Mouse (Mus musculus): ENCODE results near the gene Macrod2.

Macrod2 gene

DNA sequence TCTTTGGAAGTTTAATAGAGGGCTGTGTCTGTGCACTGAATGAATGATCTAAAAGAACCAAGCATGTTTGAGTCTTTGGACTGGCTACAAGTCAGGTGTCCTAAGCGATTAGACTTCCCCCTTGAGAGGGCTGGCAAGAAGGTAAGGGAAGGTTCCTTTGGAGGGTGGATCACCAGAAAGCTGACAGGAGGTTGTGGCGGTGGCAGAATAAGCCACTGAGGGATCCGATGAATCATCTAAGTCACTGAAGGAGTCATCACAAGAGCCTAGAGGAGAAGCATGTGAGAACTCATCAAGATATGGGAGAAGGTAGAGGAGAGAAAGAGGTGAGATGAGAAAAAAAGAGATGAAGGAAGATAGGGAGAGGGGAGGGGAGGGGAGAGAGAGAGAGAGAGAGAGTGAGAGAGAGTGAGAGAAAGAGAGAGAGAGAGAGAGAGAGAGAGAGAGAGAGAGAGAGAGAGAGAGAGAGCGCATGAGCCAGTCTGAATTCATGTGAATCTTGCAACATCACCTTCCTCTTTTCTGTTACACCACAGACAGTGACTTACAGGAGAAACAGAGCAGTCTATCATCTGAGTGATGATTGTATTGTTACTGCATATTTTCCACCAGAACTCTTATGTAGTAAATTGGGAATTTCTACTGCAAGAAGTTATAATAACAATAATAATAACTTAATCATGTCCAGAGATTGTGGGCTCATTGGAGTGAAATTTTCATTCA lies 398.9 kb downstream of the Macrod2 start:
- DNase-seq (ENCODE audit: low spot score in 2 of 2) = no peak

DNA sequence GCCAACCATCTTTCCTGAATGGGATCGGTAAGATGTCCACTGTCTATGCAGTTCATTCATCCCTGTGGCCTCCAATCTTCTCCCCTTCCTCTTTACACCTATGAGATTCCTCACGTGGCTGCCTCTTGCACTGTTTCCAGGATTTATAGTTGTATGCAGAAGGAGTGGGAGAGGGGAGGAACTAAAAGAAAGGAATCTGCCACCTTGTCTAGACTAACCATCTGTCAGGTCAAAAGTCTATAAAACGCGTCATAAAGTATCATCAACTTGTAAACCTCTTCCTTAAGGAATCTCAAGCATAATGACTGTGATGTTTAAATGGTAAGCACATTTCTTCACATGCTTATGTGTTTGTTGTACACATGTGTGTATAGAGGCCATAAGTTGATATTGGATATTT lies 416.6 kb downstream of the Macrod2 start:
- DNase-seq (ENCODE audit: low spot score in 2 of 2) = no peak

DNA sequence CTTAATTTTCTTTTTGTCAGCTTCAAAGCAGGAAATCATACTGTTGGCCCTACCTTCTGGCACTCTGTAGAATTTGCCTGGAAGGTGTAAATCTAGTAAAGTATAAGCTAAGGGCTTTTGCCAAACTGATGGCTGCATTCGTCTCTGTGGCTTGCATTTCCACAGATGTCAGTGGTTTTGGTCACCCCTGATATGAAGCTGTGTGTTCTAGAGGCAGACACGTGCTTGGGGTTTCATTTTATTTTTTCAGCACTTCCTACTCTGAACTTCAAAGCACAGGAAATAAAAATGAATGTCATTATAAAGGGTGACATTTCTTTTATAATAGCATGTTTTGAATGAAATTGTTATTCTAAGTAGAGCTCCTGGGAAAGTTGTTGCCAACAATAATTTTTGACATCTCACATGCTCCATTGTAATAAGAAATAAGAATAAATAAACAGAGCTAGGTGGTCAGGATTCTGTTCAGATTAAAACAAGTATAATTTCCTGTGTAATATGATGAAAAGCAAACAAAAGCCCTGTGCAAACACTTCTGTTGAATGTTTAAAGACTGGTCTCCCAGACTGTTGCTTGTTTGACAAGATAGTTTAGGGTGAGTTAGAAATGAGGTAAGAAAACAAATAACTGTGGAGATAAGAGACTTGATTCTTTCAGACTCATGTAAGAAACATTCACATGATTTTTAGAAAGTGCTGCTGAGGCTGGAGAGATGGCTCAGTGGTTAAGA lies 424.4 kb downstream of the Macrod2 start:
- DNase-seq (ENCODE audit: low spot score in 2 of 2) = no peak

DNA sequence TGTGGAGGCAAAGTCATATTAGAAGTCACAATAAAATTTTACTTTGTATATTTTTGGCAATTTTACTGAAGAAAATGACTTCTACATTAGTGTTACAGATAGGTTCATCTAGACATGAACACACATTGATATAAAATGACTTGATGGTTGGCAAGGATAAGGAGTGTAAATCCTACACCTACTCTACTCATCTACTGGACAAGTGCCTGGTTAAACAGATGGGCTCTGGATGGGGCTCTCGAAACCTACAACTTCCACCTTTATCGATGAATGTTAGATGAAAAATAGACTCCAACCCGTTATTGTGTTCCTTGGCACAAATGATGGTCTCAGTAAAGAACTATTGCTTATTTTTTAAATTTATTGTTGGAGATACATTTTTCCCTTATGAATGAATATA lies 427.3 kb downstream of the Macrod2 start:
- peak in 1 of 2 experiments; percentile 16 for DNase-seq (ENCODE audit: low spot score in 2 of 2)

DNA sequence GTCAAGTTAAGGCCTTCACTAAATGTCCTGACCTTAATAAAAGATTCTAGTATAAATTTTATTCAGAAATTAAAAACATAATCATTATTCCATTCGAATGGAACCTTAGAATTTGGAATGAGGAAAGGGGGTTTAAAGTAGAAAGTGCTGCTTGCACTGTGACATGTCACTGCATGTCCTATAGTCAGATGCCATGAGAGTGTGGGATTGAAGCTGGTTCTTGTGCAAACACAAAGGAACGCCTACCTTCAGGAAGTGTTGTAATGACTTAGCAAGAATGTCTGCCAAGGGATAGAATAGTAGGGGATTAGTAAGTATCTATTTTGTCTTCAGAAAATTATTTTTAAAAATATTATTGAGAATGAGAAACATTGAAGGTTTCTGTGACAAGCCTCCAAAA lies 431.1 kb downstream of the Macrod2 start:
- DNase-seq (ENCODE audit: low spot score in 2 of 2) = no peak

DNA sequence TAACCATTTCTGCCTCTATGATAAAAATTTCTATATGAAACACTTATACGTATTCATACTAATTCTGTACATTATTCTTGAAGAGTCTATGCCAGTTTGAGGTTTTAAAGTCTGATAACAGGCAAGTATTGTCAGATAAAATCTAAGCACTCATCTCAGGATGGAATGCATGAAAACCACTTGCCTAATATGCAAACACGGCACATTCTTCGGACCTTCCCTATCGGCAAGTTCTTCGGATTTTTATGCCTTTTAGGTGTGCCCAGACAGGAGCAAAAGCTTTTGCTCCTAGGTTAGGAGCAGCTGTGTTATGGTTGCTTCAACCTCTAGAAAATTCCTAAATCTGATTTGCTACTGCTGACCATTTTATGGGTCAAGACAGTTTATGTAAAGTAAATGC lies 433.8 kb downstream of the Macrod2 start:
- no peak for DNase-seq (ENCODE audit: low spot score in 2 of 2)

DNA sequence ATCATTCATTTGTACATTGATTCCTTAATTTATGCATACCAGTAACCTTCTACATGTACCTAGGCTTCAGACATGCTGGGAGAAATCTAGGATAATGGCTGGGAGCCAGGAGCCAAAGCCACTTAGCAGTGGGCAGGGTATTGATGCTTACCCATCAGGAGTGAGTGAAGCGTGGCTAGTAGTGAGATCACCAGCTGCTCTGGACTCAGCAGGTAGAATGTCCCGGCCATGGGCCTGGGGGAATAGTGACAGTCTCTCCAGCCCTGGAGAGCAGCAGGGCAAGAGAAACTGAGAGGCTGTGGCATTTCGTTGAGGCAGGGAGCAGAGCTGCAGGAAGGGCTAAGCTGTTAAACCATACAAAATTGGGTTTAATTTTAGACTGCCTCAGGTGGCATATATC lies 435.0 kb downstream of the Macrod2 start:
- DNase-seq (ENCODE audit: low spot score in 2 of 2) = no peak

DNA sequence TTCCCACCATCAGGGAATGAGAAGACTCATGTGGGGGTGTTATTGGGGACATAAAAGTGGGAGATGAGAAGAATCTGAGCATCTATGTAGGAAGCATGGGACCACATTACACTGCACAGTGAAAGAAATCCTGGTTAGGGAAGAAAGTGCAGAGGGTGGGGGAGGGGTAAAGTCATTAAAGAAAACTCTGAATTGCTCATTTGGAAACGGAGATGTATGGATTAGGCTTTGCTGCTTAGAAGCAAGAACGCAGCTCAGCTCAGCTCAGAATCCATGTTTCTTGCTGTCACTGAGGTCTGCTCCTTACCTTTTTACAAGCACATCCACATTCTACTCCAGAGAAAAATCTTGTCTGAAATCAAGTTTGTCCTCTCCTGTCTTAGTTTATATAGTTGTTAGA lies 444.3 kb downstream of the Macrod2 start:
- no peak for DNase-seq (ENCODE audit: low spot score in 2 of 2)

DNA sequence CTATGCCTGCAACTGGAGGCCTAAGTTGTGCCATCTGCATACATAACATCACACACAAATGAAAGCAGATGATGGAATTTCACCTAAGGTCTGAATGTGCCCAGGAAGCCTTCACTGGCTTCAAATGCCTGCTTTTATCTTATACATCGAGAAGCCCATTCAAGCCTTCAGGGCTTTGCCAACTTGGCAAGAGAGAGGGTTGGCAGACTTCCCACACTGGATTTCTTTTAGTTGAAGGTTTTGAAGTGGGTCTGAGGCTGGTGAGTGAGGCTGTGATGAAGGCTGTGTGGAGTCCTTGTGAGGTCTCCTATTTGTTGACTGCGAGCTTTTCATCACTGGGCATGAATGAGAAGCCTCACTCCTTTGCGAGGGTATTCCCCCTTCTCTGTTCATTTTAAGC lies 444.8 kb downstream of the Macrod2 start:
- DNase-seq (ENCODE audit: low spot score in 2 of 2) = peak; percentile 55 to 64

DNA sequence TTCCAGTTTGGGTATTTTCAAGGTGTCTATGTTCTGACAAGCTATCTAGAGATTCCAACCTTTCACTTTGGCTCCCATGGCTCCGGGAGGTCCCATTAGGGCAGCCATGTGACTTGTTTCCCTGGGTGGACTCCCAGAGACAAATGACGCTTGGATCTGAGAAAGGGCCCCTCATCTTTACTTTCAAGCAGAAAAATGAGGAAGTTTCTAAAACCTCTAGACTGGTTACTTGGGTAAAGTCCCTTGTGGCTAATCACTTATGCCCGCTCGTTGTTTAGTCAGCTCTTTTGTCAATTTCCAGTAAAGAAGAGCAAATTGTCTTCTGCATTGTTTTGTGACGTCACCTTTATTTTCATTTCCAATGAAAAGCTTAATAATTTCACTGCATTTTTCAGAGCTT lies 448.9 kb downstream of the Macrod2 start:
- no peak for DNase-seq (ENCODE audit: low spot score in 2 of 2)

DNA sequence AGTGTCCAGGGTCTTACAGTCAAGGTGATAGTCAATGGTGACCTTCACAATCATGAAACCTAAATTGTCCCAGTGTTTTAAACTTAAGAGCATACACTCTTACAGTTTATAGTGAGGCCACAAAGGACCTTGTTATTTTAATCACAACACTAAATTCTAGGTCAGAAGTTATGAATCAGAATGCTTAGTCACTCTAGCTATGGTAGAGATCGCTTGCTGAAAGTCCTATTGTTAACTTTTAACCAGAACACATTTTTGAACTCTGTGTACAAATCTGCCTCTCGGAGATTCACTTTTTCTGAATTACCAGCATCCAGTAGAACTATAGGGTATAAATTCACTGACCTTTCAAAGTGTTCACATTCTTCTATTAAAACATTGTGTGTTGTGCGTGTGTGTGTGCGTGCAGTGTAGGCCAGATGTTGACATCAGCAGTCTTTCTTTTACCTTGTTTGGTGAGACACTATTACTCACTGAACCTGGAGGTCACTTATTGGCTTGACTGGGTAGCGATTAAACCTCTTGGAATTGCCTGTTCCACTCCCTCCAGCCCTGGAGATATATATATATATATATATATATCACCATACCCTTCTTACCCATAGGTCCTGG lies 452.8 kb downstream of the Macrod2 start:
- no peak for DNase-seq (ENCODE audit: low spot score in 2 of 2)

DNA sequence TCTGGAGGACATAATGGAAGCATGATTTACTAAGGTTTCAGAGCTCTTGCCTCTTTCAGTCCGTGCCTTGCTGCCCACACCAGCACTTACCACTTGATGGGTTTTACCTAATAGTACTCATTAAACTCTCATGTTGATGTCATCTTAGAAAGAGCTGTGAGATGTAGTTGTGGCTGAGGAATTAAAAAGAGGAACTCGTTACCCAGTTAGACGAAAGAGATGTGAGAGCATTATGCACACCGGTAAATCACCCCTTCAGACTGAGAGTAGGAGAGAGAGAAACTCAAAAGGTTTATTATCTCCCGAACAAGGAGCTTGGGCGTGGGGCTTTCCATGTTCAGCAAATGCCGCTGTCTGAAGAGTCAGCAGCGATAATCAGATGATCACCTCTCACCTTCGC lies 458.4 kb downstream of the Macrod2 start:
- DNase-seq (ENCODE audit: low spot score in 2 of 2) = no peak

DNA sequence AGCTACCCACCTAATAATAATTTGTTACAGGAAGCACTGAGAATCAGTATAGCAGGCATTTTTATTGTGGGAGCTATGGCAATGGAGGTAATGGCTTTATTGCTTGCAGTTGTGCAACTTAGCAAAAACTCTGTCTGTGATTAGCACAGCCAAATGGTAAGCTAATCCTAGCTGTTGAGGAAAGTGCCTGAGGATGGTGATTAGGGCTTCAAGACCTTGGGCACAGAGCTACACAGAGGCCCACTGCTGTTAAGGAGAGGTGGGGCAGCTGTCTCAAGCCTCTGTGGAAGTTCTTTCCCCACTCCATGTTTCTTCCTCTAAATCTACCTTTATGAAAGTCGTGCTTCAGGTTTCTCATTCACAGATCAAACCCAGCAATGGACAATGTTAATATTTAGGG lies 466.2 kb downstream of the Macrod2 start:
- no peak for DNase-seq (ENCODE audit: low spot score in 2 of 2)

DNA sequence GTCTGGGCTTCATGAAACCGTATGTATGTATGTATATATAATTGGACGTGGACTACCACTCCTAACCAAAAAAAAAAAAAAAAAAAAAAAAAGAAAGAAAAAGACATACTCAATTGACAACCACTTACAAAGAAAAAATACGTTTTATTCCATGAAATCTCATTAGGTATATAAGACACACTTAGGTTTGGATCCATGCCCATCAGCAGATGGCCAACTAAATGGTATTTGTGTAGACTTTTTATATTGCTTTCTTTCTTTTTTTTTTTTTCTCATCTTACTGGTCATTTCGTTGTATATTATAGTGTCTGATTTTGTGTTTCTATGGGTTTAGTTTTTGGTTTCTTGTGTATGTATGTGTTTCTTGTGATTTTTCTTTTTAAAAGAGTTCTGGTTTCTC lies 467.6 kb downstream of the Macrod2 start:
- no peak for DNase-seq (ENCODE audit: low spot score in 2 of 2)

DNA sequence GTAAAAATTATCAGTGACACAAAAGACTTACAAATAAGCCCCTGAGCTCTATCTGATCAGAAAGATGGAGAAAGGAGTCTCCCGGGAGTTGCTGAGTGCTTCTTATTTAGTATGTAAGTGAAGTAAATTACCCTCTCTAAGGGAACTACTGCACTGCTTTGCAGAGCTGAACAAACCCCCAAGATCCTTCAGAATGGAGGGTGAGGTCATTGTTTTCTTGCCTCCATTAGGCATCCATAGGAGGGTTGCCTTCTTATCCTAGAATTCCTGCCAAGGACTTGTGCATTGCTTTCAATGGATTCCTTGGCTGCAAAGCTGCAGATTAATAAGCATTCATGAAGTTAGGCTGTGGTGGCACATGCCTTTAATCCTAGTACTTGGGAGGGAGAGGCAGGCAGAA lies 470.5 kb downstream of the Macrod2 start:
- DNase-seq (ENCODE audit: low spot score in 2 of 2) = no peak

DNA sequence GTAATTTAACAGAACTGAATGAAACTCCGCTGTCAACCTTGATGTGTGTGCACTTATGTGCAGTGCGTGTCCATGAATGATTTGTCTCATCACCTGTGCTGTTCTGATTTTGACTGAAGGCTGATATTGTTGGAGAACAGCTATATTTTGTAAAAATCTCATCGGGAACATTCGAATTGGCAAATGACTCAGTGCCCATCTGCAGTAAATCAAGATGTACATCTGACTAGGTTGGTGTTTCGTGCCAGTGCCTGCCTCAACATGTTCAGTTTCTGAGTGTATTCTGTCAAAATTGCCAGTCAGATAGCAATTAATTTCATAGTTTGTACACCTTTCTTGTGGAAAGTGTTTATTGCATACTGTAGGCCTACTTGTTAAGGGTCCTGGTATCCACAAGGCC lies 472.0 kb downstream of the Macrod2 start:
- DNase-seq (ENCODE audit: low spot score in 2 of 2) = no peak

DNA sequence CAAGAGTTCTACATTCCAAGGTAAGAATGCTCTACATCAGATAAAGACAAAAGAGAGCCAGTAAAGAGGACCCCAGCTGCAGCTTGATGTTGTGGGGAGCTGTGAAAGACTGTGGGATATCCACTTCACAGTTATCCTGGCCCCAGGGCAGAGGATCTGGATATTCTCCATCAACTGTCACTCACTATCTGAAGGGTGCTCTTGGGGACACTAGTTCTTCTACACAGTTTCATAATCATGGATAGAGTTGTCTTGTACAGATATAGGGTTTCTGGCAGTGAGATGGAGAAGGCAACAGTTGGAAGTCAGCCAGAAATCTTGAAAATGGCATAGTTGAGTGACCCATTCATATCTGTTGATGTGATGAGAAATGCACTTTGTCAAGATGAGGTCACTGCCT lies 490.1 kb downstream of the Macrod2 start:
- DNase-seq (ENCODE audit: low spot score in 2 of 2) = no peak

DNA sequence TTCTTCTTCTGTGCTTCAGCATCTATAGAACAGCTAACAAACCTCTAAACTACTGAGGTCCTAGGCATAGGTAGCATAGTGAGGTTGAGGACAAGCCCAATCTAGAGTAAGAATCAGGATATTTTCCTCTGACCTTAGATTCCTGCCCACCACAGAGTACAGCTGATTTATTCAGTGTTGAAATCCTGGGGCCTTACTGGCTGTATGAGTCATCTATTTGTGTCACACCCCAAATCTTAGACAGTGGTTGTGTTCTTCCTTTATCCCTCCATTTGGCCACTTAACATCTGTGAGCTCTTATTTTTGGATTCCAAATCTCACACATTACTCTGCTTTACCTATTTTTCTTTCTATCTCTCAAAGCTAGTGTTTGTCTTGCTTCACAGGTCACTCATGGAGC lies 495.6 kb downstream of the Macrod2 start:
- no peak for DNase-seq (ENCODE audit: low spot score in 2 of 2)

DNA sequence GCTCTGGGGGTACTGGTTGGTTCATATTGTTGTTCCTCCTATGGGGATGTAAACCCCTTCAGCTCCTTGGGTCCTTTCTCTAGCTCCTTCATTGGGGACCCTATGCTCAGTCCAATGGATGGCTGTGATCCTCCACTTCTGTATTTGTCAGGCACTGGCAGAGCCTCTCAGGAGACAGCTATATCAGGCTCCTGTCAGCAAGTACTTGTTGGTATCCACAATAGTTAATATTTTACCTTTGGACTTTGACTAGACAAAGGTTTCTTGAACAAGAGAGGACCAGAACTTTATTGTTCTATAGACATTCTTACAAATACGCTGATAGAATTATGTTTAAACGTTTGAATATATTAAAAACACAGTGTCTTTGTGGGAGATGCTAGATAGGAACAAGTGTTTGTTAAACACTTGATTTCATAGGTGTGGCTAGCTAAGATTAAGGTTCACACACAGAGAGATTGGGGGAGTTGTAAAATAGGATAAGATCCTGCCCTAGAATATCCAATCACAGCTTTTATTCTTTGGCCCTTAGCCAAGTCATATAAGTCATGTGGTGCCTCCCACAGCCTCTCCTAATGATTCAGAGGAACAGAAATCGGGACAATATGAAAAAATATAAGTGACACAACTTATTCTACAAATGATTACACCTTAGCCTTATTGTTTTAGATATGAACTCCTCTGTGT lies 501.4 kb downstream of the Macrod2 start:
- DNase-seq (ENCODE audit: low spot score in 2 of 2) = no peak

DNA sequence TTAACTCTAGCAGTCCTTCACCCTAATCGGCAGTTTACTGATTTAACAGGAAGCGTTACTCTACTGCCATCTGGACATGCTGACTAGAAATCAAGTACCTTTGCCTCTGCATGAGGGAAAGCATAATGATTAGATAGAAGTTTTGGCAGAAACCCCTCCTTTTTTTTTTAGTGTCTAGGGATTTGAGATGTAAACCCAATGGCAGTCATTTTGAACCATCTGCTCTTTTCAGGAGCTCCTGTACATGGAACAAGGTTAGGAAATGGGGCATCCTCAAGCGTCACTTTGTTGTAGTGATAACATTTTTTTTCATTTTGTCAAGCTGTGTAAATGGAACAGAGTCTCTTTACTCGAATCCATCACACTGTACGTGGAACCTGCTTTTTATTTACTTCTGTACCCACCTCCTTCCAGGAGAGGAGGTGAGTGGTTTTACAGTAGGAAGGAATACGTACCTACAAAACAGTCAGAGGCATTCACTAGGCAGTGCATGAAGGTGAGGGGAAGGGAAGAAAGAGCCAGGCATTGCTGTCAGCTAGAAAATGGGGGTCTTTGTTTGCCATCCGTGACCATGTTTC lies 503.4 kb downstream of the Macrod2 start:
- DNase-seq (ENCODE audit: low spot score in 2 of 2) = no peak

DNA sequence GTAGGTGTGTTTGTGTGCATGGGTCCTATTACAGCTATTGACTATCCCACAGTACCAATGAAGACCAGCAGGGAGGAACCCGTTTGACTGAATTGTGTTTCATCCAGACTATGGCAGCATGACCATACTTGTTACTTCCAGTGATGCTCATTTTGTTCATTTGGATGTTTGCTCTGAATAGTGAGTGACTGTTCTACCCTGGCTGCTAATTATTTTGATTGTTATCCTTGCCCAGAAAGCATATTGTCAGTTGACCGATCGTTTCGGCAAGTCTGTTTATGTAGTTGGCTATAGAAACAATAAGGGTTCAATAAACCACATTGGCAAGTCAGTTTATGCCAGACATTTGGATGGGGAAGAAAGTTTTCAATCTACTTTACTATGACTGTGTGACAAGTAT lies 510.2 kb downstream of the Macrod2 start:
- DNase-seq (ENCODE audit: low spot score in 2 of 2) = no peak

DNA sequence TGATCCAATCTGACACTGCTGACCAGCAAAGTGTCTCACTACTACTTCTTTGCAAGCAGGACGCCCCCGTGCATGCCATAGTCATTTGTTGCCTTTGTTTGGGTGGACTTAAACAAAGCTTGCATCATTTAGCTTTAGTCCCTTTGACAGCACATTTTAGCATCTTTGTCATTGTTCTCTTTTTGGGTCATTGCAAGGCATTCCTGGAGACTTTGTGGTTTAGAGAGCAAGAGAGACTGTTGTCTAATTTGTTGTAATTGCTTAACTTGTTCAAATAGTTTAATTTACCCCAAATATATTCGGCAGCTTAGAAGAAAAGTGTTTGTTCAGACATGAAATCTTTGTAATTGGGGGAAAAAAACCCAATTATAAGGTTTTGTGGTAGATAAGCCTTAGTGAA lies 511.0 kb downstream of the Macrod2 start:
- no peak for DNase-seq (ENCODE audit: low spot score in 2 of 2)

Measured in frontal cortex, postnatal 36 days (tissue).